In genomic region chr12:106529175-106529574, GRCm38 (mm10) we compare ENCODE assay signal across 15 mouse cellular contexts.
DNase-seq lines count a peak whose midpoint lies in the region; ATAC-seq lines count a peak whose summit lies in the region.
"Had no signal": no experiment of that assay in that cellular context is flagged by ENCODE, and none has a peak within 500 bp of the region (broad histone marks: within the 10 kb centered on the region; RNA-seq: fewer than 3 reads in every experiment).

No protein-coding gene starts in this region.

- no peaks in the 10 kb centered on the region for H3K9me3 ChIP-seq in forebrain, embryonic 12.5 days
- H3K9me3 ChIP-seq in forebrain, embryonic 11.5 days (ENCODE audit: control insufficient read depth, low read length) = no peaks in the 10 kb centered on the region
- H3K9me3 ChIP-seq: heart, embryonic 15.5 days; neural tube, embryonic 13.5 days; stomach, embryonic 15.5 days had no signal

- H3K4me1 ChIP-seq in forebrain, embryonic 12.5 days = peaks cover 17% of the 10 kb centered on the region
- peaks cover 10% of the 10 kb centered on the region for H3K4me1 ChIP-seq in forebrain, embryonic 11.5 days (replicated peaks; ENCODE audit: control insufficient read depth, insufficient read depth, low read length)
- H3K4me1 ChIP-seq: stomach, embryonic 15.5 days had no signal

- WGBS in forebrain, embryonic 12.5 days = 43% methylated on average over 11 of the region's 11 CpGs
- WGBS in forebrain, embryonic 11.5 days = 65% methylated on average over 11 of the region's 11 CpGs

- no peak overlapping the region for H3K9ac ChIP-seq in forebrain, embryonic 12.5 days
- no peak overlapping the region for H3K9ac ChIP-seq in forebrain, embryonic 11.5 days (ENCODE audit: low read length)
- H3K9ac ChIP-seq: heart, embryonic 15.5 days; liver, postnatal 0 days; neural tube, embryonic 13.5 days; stomach, embryonic 15.5 days had no signal

- H3K4me3 ChIP-seq in forebrain, embryonic 12.5 days (replicated peaks) = no peak overlapping the region
- no peak overlapping the region for H3K4me3 ChIP-seq in forebrain, embryonic 11.5 days (ENCODE audit: low read depth, low read length)
- H3K4me3 ChIP-seq: gastrocnemius, adult 2 months; heart, embryonic 15.5 days; neural tube, embryonic 13.5 days; stomach, embryonic 15.5 days had no signal

- H3K4me2 ChIP-seq in forebrain, embryonic 12.5 days = no peak overlapping the region
- no peak overlapping the region for H3K4me2 ChIP-seq in forebrain, embryonic 11.5 days (ENCODE audit: low read depth, low read length, severe bottlenecking)
- H3K4me2 ChIP-seq: heart, embryonic 15.5 days; stomach, embryonic 15.5 days had no signal

- peak overlapping the region; percentile 32; the same call in 1 of the 2 replicates for H3K27ac ChIP-seq in forebrain, embryonic 12.5 days
- no peak overlapping the region for H3K27ac ChIP-seq in forebrain, embryonic 11.5 days (ENCODE audit: low read depth, low read length)
- H3K27ac ChIP-seq: gastrocnemius, adult 2 months; heart, embryonic 15.5 days; kidney, postnatal 0 days; neural tube, embryonic 13.5 days; stomach, embryonic 15.5 days had no signal

- no peak for DNase-seq in forebrain, embryonic 11.5 days (ENCODE audit: low spot score)
- peak; percentile 17 for DNase-seq in CD4-positive helper T cell, adult 2 months (ENCODE audit: low read depth, low spot score)
- DNase-seq in naive thymus-derived CD4-positive, alpha-beta T cell, adult 2 months (ENCODE audit: low read depth) = peak; percentile 48
- DNase-seq in retina, postnatal 1 day = no peak
- no peak for DNase-seq in natural killer cell, adult 2 months (ENCODE audit: low spot score in 2 of 2)
- DNase-seq in gastrocnemius, adult 8-10 months (ENCODE audit: low spot score in 2 of 2) = no peak
- DNase-seq: B cell, adult 2 months; gastrocnemius, adult 2 months; liver, postnatal 0 days had no signal

- no peak for ATAC-seq in forebrain, embryonic 12.5 days (ENCODE audit: low FRiP score)
- no peak for ATAC-seq in forebrain, embryonic 11.5 days (replicated peaks; ENCODE audit: low FRiP score)
- ATAC-seq in inflammation-experienced regulatory T-cells, adult 6 months = peak; percentile 43
- ATAC-seq: liver, postnatal 0 days had no signal

- H3K27me3 ChIP-seq in forebrain, embryonic 12.5 days = peaks cover 15% of the 10 kb centered on the region
- H3K27me3 ChIP-seq in forebrain, embryonic 11.5 days (ENCODE audit: control insufficient read depth, insufficient read depth, low read length) = no peaks in the 10 kb centered on the region
- H3K27me3 ChIP-seq: stomach, embryonic 15.5 days had no signal

- H3K36me3 ChIP-seq in forebrain, embryonic 12.5 days (replicated peaks) = no peaks in the 10 kb centered on the region
- H3K36me3 ChIP-seq in forebrain, embryonic 11.5 days (ENCODE audit: control insufficient read depth, insufficient read depth, low read length) = no peaks in the 10 kb centered on the region
- H3K36me3 ChIP-seq: heart, embryonic 15.5 days; neural tube, embryonic 13.5 days; stomach, embryonic 15.5 days had no signal

Comparison
In these comparisons a context has a peak if more than half of its experiments do, and no peak if none do; other contexts are left out.
1. DNase-seq: peak in CD4-positive helper T cell, adult 2 months (single experiment) and naive thymus-derived CD4-positive, alpha-beta T cell, adult 2 months (single experiment); none in forebrain, embryonic 11.5 days (single experiment), retina, postnatal 1 day (single experiment), natural killer cell, adult 2 months (0 of 2) and gastrocnemius, adult 8-10 months (0 of 2).